Mouse (Mus musculus): ENCODE data around the gene Ano1. TPM values are rescaled to one million over a fixed set of nuclear protein-coding genes. Genes with fewer than 3 reads are reported as not detected.

Gene Ano1
- polyA plus RNA-seq, 1 experiment from 2014 or later = 22.2 TPM

- H3K36me3 ChIP-seq (ENCODE audit: control insufficient read depth, insufficient read depth, low read length) = no peaks in the 10 kb centered on the region
- H3K27ac ChIP-seq (replicated peaks; ENCODE audit: low read depth, low read length) = no peak overlapping the region
- H3K9ac ChIP-seq (ENCODE audit: low read depth, low read length) = no peak overlapping the region
- WGBS = 85% methylated on average over 7 of the region's 7 CpGs
- H3K4me1 ChIP-seq (ENCODE audit: control insufficient read depth, insufficient read depth, low read length) = no peaks in the 10 kb centered on the region
- H3K27me3 ChIP-seq (replicated peaks; ENCODE audit: control insufficient read depth, insufficient read depth, low read length) = no peaks in the 10 kb centered on the region
- no peak overlapping the region for H3K4me3 ChIP-seq (ENCODE audit: low read depth, low read length)
- DNase-seq (ENCODE audit: low spot score) (no peak), ATAC-seq (ENCODE audit: low read depth) (no peak)
- H3K4me2 ChIP-seq (ENCODE audit: low read depth, low read length) = no peak overlapping the region
- H3K9me3 ChIP-seq (ENCODE audit: control insufficient read depth, low read length) = no peaks in the 10 kb centered on the region
Observed at GRCm38 (mm10) chr7:144609568-144609967, 142.2 kb downstream of the Ano1 start.

GRCm38 (mm10) chr7:144607862-144608261 is 143.9 kb downstream of the Ano1 start:
- no peak for ATAC-seq (ENCODE audit: low read depth)
- H3K27me3 ChIP-seq (replicated peaks; ENCODE audit: control insufficient read depth, insufficient read depth, low read length) = no peaks in the 10 kb centered on the region
- H3K4me2 ChIP-seq (ENCODE audit: low read depth, low read length) = no peak overlapping the region
- WGBS = 93% methylated on average over 15 of the region's 15 CpGs
- H3K4me3 ChIP-seq (ENCODE audit: low read depth, low read length) = no peak overlapping the region
- H3K36me3 ChIP-seq (ENCODE audit: control insufficient read depth, insufficient read depth, low read length) = no peaks in the 10 kb centered on the region
- no peak overlapping the region for H3K9ac ChIP-seq (ENCODE audit: low read depth, low read length)
- no peak overlapping the region for H3K27ac ChIP-seq (replicated peaks; ENCODE audit: low read depth, low read length)
- no peaks in the 10 kb centered on the region for H3K9me3 ChIP-seq (ENCODE audit: control insufficient read depth, low read length)
- no peaks in the 10 kb centered on the region for H3K4me1 ChIP-seq (ENCODE audit: control insufficient read depth, insufficient read depth, low read length)
- no peak for DNase-seq (ENCODE audit: low spot score)

- no peaks in the 10 kb centered on the region for H3K36me3 ChIP-seq (ENCODE audit: control insufficient read depth, insufficient read depth, low read length)
- 63% methylated on average over 4 of the region's 4 CpGs for WGBS
- no peaks in the 10 kb centered on the region for H3K9me3 ChIP-seq (ENCODE audit: control insufficient read depth, low read length)
- ATAC-seq (ENCODE audit: low read depth) (no peak), DNase-seq (ENCODE audit: low spot score) (no peak)
- no peak overlapping the region for H3K4me3 ChIP-seq (ENCODE audit: low read depth, low read length)
- no peaks in the 10 kb centered on the region for H3K4me1 ChIP-seq (ENCODE audit: control insufficient read depth, insufficient read depth, low read length)
- H3K4me2 ChIP-seq (ENCODE audit: low read depth, low read length) = no peak overlapping the region
- no peaks in the 10 kb centered on the region for H3K27me3 ChIP-seq (replicated peaks; ENCODE audit: control insufficient read depth, insufficient read depth, low read length)
- no peak overlapping the region for H3K9ac ChIP-seq (ENCODE audit: low read depth, low read length)
- H3K27ac ChIP-seq (replicated peaks; ENCODE audit: low read depth, low read length) = no peak overlapping the region
Observed at GRCm38 (mm10) chr7:144604735-144605134, 147.0 kb downstream of the Ano1 start.

GRCm38 (mm10) chr7:144604291-144604690 is 147.5 kb downstream of the Ano1 start:
- 96% methylated on average over 2 of the region's 2 CpGs for WGBS
- no peaks in the 10 kb centered on the region for H3K9me3 ChIP-seq (ENCODE audit: control insufficient read depth, low read length)
- ATAC-seq (ENCODE audit: low read depth) = no peak
- no peak overlapping the region for H3K9ac ChIP-seq (ENCODE audit: low read depth, low read length)
- no peak overlapping the region for H3K4me2 ChIP-seq (ENCODE audit: low read depth, low read length)
- H3K27ac ChIP-seq (replicated peaks; ENCODE audit: low read depth, low read length) = no peak overlapping the region
- H3K4me3 ChIP-seq (ENCODE audit: low read depth, low read length) = no peak overlapping the region
- no peaks in the 10 kb centered on the region for H3K36me3 ChIP-seq (ENCODE audit: control insufficient read depth, insufficient read depth, low read length)
- no peaks in the 10 kb centered on the region for H3K4me1 ChIP-seq (ENCODE audit: control insufficient read depth, insufficient read depth, low read length)
- no peaks in the 10 kb centered on the region for H3K27me3 ChIP-seq (replicated peaks; ENCODE audit: control insufficient read depth, insufficient read depth, low read length)
- no peak for DNase-seq (ENCODE audit: low spot score)

GRCm38 (mm10) chr7:144600333-144600900 is 151.4 kb downstream of the Ano1 start:
- H3K9me3 ChIP-seq (ENCODE audit: control insufficient read depth, low read length) = no peaks in the 10 kb centered on the region
- DNase-seq (ENCODE audit: low spot score) (no peak), ATAC-seq (ENCODE audit: low read depth) (no peak)
- H3K4me1 ChIP-seq (ENCODE audit: control insufficient read depth, insufficient read depth, low read length) = no peaks in the 10 kb centered on the region
- H3K4me2 ChIP-seq (ENCODE audit: low read depth, low read length) = no peak overlapping the region
- no peaks in the 10 kb centered on the region for H3K36me3 ChIP-seq (ENCODE audit: control insufficient read depth, insufficient read depth, low read length)
- H3K9ac ChIP-seq (ENCODE audit: low read depth, low read length) = no peak overlapping the region
- H3K27me3 ChIP-seq (replicated peaks; ENCODE audit: control insufficient read depth, insufficient read depth, low read length) = no peaks in the 10 kb centered on the region
- H3K27ac ChIP-seq (replicated peaks; ENCODE audit: low read depth, low read length) = no peak overlapping the region
- H3K4me3 ChIP-seq (ENCODE audit: low read depth, low read length) = no peak overlapping the region
- 33% methylated on average over 6 of the region's 6 CpGs for WGBS

- no peaks in the 10 kb centered on the region for H3K9me3 ChIP-seq (ENCODE audit: control insufficient read depth, low read length)
- H3K36me3 ChIP-seq (ENCODE audit: control insufficient read depth, insufficient read depth, low read length) = no peaks in the 10 kb centered on the region
- H3K4me2 ChIP-seq (ENCODE audit: low read depth, low read length) = no peak overlapping the region
- H3K4me1 ChIP-seq (ENCODE audit: control insufficient read depth, insufficient read depth, low read length) = no peaks in the 10 kb centered on the region
- H3K4me3 ChIP-seq (ENCODE audit: low read depth, low read length) = no peak overlapping the region
- WGBS = 85% methylated on average over 3 of the region's 3 CpGs
- no peaks in the 10 kb centered on the region for H3K27me3 ChIP-seq (replicated peaks; ENCODE audit: control insufficient read depth, insufficient read depth, low read length)
- ATAC-seq (ENCODE audit: low read depth) (no peak), DNase-seq (ENCODE audit: low spot score) (no peak)
- H3K27ac ChIP-seq (replicated peaks; ENCODE audit: low read depth, low read length) = no peak overlapping the region
- H3K9ac ChIP-seq (ENCODE audit: low read depth, low read length) = no peak overlapping the region
Observed at GRCm38 (mm10) chr7:144589508-144589907, 162.3 kb downstream of the Ano1 start.

GRCm38 (mm10) chr7:144587291-144587690 is 164.5 kb downstream of the Ano1 start:
- Histone ChIP-seq H3K4me3 (ENCODE audit: low read depth, low read length) (no peak overlapping the region), H3K27ac (replicated peaks; ENCODE audit: low read depth, low read length) (no peak overlapping the region), H3K4me1 (ENCODE audit: control insufficient read depth, insufficient read depth, low read length) (0 out of 2 replicates have a peak, but pooled peaks cover 2% of the 10 kb centered on the region), H3K27me3 (replicated peaks; ENCODE audit: control insufficient read depth, insufficient read depth, low read length) (no peaks in the 10 kb centered on the region), H3K9me3 (ENCODE audit: control insufficient read depth, low read length) (no peaks in the 10 kb centered on the region), H3K36me3 (ENCODE audit: control insufficient read depth, insufficient read depth, low read length) (no peaks in the 10 kb centered on the region), H3K4me2 (ENCODE audit: low read depth, low read length) (no peak overlapping the region), H3K9ac (ENCODE audit: low read depth, low read length) (no peak overlapping the region)
- ATAC-seq (ENCODE audit: low read depth) = no peak
- peak; percentile 33 for DNase-seq (ENCODE audit: low spot score)
- WGBS = 47% methylated on average over 2 of the region's 2 CpGs

- WGBS = 17% methylated on average over 6 of the region's 6 CpGs
- Histone ChIP-seq H3K27me3 (replicated peaks; ENCODE audit: control insufficient read depth, insufficient read depth, low read length) (no peaks in the 10 kb centered on the region), H3K9me3 (ENCODE audit: control insufficient read depth, low read length) (no peaks in the 10 kb centered on the region), H3K4me2 (ENCODE audit: low read depth, low read length) (no peak overlapping the region), H3K36me3 (ENCODE audit: control insufficient read depth, insufficient read depth, low read length) (0 out of 2 replicates have a peak, but pooled peaks cover under 1% of the 10 kb centered on the region), H3K4me3 (ENCODE audit: low read depth, low read length) (no peak overlapping the region), H3K9ac (ENCODE audit: low read depth, low read length) (no peak overlapping the region), H3K27ac (replicated peaks; ENCODE audit: low read depth, low read length) (no peak overlapping the region), H3K4me1 (ENCODE audit: control insufficient read depth, insufficient read depth, low read length) (peaks cover 8% of the 10 kb centered on the region; the same call in 1 of the 2 replicates)
- no peak for ATAC-seq (ENCODE audit: low read depth)
- peak; percentile 50 for DNase-seq (ENCODE audit: low spot score)
Observed at GRCm38 (mm10) chr7:144585648-144586047, 166.1 kb downstream of the Ano1 start.

- WGBS = 5% methylated on average over 4 of the region's 4 CpGs
- DNase-seq (ENCODE audit: low spot score) = peak; percentile 69
- Histone ChIP-seq H3K27me3 (replicated peaks; ENCODE audit: control insufficient read depth, insufficient read depth, low read length) (no peaks in the 10 kb centered on the region), H3K9me3 (ENCODE audit: control insufficient read depth, low read length) (no peaks in the 10 kb centered on the region), H3K9ac (ENCODE audit: low read depth, low read length) (no peak overlapping the region), H3K4me1 (ENCODE audit: control insufficient read depth, insufficient read depth, low read length) (peaks cover 8% of the 10 kb centered on the region; the same call in 1 of the 2 replicates), H3K36me3 (ENCODE audit: control insufficient read depth, insufficient read depth, low read length) (peaks cover 19% of the 10 kb centered on the region), H3K27ac (replicated peaks; ENCODE audit: low read depth, low read length) (no peak overlapping the region), H3K4me2 (ENCODE audit: low read depth, low read length) (no peak overlapping the region), H3K4me3 (ENCODE audit: low read depth, low read length) (no peak overlapping the region)
- no peak for ATAC-seq (ENCODE audit: low read depth)
Observed at GRCm38 (mm10) chr7:144583619-144584018, 168.2 kb downstream of the Ano1 start.

Measured in embryonic facial prominence, embryonic 14.5 days (tissue).